9 mouse cellular contexts compared by ENCODE assay signal in the genomic region with DNA sequence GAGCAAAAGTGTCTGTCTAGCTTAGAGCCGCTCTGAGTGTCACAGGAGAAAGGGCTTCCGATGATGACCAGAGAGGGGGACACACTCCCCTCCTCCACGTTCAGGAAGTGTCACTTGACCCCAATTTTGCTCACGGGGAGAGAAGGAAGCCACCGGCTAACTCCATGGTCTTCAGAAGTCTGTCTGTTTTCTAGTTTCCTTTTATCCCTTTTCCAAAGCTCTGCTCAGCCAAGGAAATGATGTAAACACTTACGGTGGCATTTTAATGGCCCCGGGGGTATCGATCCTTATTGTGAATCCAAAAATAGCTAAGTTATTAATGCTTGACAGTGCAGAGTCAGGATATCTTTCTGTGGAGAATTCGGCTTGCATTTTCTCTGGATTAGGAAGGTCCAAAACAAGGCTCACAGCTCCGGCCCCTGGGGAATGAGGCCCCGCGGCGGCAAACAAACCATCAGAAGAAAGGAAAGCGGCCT. TPM values are rescaled to one million over a fixed set of nuclear protein-coding genes. Genes with fewer than 3 reads are reported as not detected.
DNase-seq lines count a peak whose midpoint lies in the region; ATAC-seq and TF ChIP-seq lines count a peak whose summit lies in the region.
"Had no signal": no experiment of that assay in that cellular context is flagged by ENCODE, and none has a peak within 500 bp of the region (broad histone marks: within the 10 kb centered on the region; RNA-seq: fewer than 3 reads in every experiment).

No protein-coding gene starts in this region.

- peak; percentile 63 for DNase-seq in liver, adult 2 months (ENCODE audit: extremely low read depth, low read depth, low spot score)
- DNase-seq in liver = no peak
- DNase-seq in forebrain, embryonic 11.5 days (ENCODE audit: low spot score) = no peak
- no peak for DNase-seq in limb, embryonic 11.5 days (ENCODE audit: low spot score)
- DNase-seq in urinary bladder, postnatal 4 days (ENCODE audit: low spot score in 2 of 2) = no peak
- no peak for DNase-seq in embryo, embryonic 9.5 days (ENCODE audit: extremely low spot score)
- DNase-seq in thymus, postnatal 10 days (ENCODE audit: low spot score in 2 of 2) = no peak

- H3K4me3 ChIP-seq in liver, adult 2 months (ENCODE audit: insufficient read depth, low read depth, low read length) = no peak overlapping the region
- no peak overlapping the region for H3K4me3 ChIP-seq in forebrain, embryonic 11.5 days (ENCODE audit: low read depth, low read length)
- H3K4me3 ChIP-seq in limb, embryonic 11.5 days (ENCODE audit: low read depth, low read length) = no peak overlapping the region
- H3K4me3 ChIP-seq in neural tube, embryonic 12.5 days = no peak overlapping the region

- no peak for TF ChIP-seq CTCF in liver, adult 2 months (IDR thresholded peaks at IDR 0.05; ENCODE audit: low read depth, low read length)

- no peaks in the 10 kb centered on the region for H3K79me2 ChIP-seq in liver, adult 2 months (ENCODE audit: control insufficient read depth, insufficient read depth, low read length)

- 30% methylated on average over 14 of the region's 14 CpGs for WGBS in liver, adult 2 months
- 7% methylated on average over 14 of the region's 14 CpGs for WGBS in forebrain, embryonic 11.5 days
- 7% methylated on average over 14 of the region's 14 CpGs for WGBS in limb, embryonic 11.5 days
- 11% methylated on average over 14 of the region's 14 CpGs for WGBS in neural tube, embryonic 12.5 days

- H3K4me2 ChIP-seq in forebrain, embryonic 11.5 days (ENCODE audit: low read depth, low read length, severe bottlenecking) = 0 out of 2 replicates have a peak overlapping the region, but pooled peaks have one; percentile 19
- peak overlapping the region; percentile 36; the same call in 1 of the 2 replicates for H3K4me2 ChIP-seq in limb, embryonic 11.5 days (ENCODE audit: low read depth, severe bottlenecking)
- peak overlapping the region; percentile 49 for H3K4me2 ChIP-seq in neural tube, embryonic 12.5 days (replicated peaks)

- TF ChIP-seq POLR2A in liver, adult 2 months (IDR thresholded peaks at IDR 0.05; ENCODE audit: extremely low read depth, insufficient read depth, low read length) = no peak

- peaks cover 10% of the 10 kb centered on the region; the same call in 1 of the 2 replicates for H3K4me1 ChIP-seq in liver, adult 2 months (ENCODE audit: control insufficient read depth, insufficient read depth, low read length)
- peaks cover 23% of the 10 kb centered on the region for H3K4me1 ChIP-seq in forebrain, embryonic 11.5 days (replicated peaks; ENCODE audit: control insufficient read depth, insufficient read depth, low read length)
- H3K4me1 ChIP-seq in limb, embryonic 11.5 days (ENCODE audit: control insufficient read depth, insufficient read depth, low read length) = peaks cover 34% of the 10 kb centered on the region
- peaks cover 46% of the 10 kb centered on the region for H3K4me1 ChIP-seq in neural tube, embryonic 12.5 days

- peak overlapping the region; percentile 4; the same call in 1 of the 2 replicates for H3K9ac ChIP-seq in liver, adult 2 months (ENCODE audit: low read depth, low read length)
- no peak overlapping the region for H3K9ac ChIP-seq in forebrain, embryonic 11.5 days (ENCODE audit: low read length)
- H3K9ac ChIP-seq in limb, embryonic 11.5 days (ENCODE audit: low read length) = no peak overlapping the region
- H3K9ac ChIP-seq in neural tube, embryonic 12.5 days = no peak overlapping the region

- H3K27ac ChIP-seq in liver, adult 2 months (replicated peaks; ENCODE audit: insufficient read depth, low read depth, low read length) = peak overlapping the region; percentile 20; the same call in 1 of the 2 replicates
- H3K27ac ChIP-seq in forebrain, embryonic 11.5 days (ENCODE audit: low read depth, low read length) = no peak overlapping the region
- no peak overlapping the region for H3K27ac ChIP-seq in limb, embryonic 11.5 days (replicated peaks; ENCODE audit: low read depth, low read length)
- no peak overlapping the region for H3K27ac ChIP-seq in neural tube, embryonic 12.5 days

- no peaks in the 10 kb centered on the region for H3K36me3 ChIP-seq in liver, adult 2 months (ENCODE audit: control insufficient read depth, insufficient read depth, low read length)
- H3K36me3 ChIP-seq in forebrain, embryonic 11.5 days (ENCODE audit: control insufficient read depth, insufficient read depth, low read length) = no peaks in the 10 kb centered on the region
- no peaks in the 10 kb centered on the region for H3K36me3 ChIP-seq in limb, embryonic 11.5 days (ENCODE audit: control insufficient read depth, insufficient read depth, low read length)
- no peaks in the 10 kb centered on the region for H3K36me3 ChIP-seq in neural tube, embryonic 12.5 days

- no peaks in the 10 kb centered on the region for H3K27me3 ChIP-seq in liver, adult 2 months (ENCODE audit: control insufficient read depth, insufficient read depth, low read length)
- peaks cover 11% of the 10 kb centered on the region for H3K27me3 ChIP-seq in forebrain, embryonic 11.5 days (ENCODE audit: control insufficient read depth, insufficient read depth, low read length)
- peaks cover 9% of the 10 kb centered on the region; the same call in 1 of the 2 replicates for H3K27me3 ChIP-seq in limb, embryonic 11.5 days (ENCODE audit: control insufficient read depth, insufficient read depth, low read length)
- peaks cover 39% of the 10 kb centered on the region for H3K27me3 ChIP-seq in neural tube, embryonic 12.5 days (replicated peaks)
- H3K27me3 ChIP-seq: Patski had no signal

- ATAC-seq in forebrain, embryonic 11.5 days (replicated peaks; ENCODE audit: low FRiP score) = no peak
- no peak for ATAC-seq in limb, embryonic 11.5 days (ENCODE audit: insufficient number of reproducible peaks, low FRiP score, low TSS enrichment, low read depth)
- no peak for ATAC-seq in neural tube, embryonic 12.5 days (ENCODE audit: low FRiP score, low read depth)
- ATAC-seq: Patski had no signal

- H3K9me3 ChIP-seq in forebrain, embryonic 11.5 days (ENCODE audit: control insufficient read depth, low read length) = no peaks in the 10 kb centered on the region
- H3K9me3 ChIP-seq in limb, embryonic 11.5 days (ENCODE audit: control insufficient read depth, low read length) = no peaks in the 10 kb centered on the region
- no peaks in the 10 kb centered on the region for H3K9me3 ChIP-seq in neural tube, embryonic 12.5 days

RNA-seq across cellular contexts. Expression of gene Tnrc6c, which starts 54.3 kb away (rescaled TPM):
- 6.3 and 8.3 TPM in 2 replicates for total RNA-seq in liver, adult 2 months (2014; rRNA removed)
- polyA plus RNA-seq in liver, adult 2 months (2012; rRNA removed) = 4.1 and 5.7 TPM in 2 replicates
- polyA plus RNA-seq in forebrain, embryonic 11.5 days (2014; fragmentation: Nextera tagmentation; extraction: Ambion mirVana) = 18.5 and 18.8 TPM in 2 replicates
- 16.1 and 16.5 TPM in 2 replicates for polyA plus RNA-seq in limb, embryonic 11.5 days (2014; fragmentation: Nextera tagmentation; extraction: Ambion mirVana)
- polyA plus RNA-seq in neural tube, embryonic 12.5 days (2016; fragmentation: Nextera tagmentation; extraction: Ambion mirVana) = 25.0 and 26.6 TPM in 2 replicates
